8 mouse cellular contexts compared by ENCODE assay signal in genomic region chr19:23652644-23653043, GRCm38 (mm10). TPM values are rescaled to one million over a fixed set of nuclear protein-coding genes. Genes with fewer than 3 reads are reported as not detected.
DNase-seq lines count a peak whose midpoint lies in the region; ATAC-seq and TF ChIP-seq lines count a peak whose summit lies in the region.

Gene 1700028P14Rik, minus strand, starts transcription at chr19:23652812.

- DNase-seq in adrenal gland, postnatal 4 days (ENCODE audit: low spot score in 2 of 2) = peak; percentile 11 to 16
- DNase-seq in embryo, embryonic 9.5 days (ENCODE audit: extremely low spot score) = peak; percentile 82
- peak; percentile 19 to 26 for DNase-seq in heart, adult 9 months (ENCODE audit: low spot score in 2 of 2)
- DNase-seq in kidney, adult 18-20 months = peak; percentile 66
- DNase-seq in liver = peak; percentile 57
- DNase-seq in midbrain, postnatal 0 days (ENCODE audit: low spot score) = peak; percentile 75
- peak; percentile 24 to 67 for DNase-seq in urinary bladder, postnatal 4 days (ENCODE audit: low spot score in 2 of 2)
- DNase-seq in spleen, postnatal 36 days (ENCODE audit: low spot score in 2 of 2) = no peak

- H3K4me2 ChIP-seq in midbrain, postnatal 0 days (ENCODE audit: low read depth, low read length, poor library complexity, severe bottlenecking) = peak within 1 kb of the TSS; percentile 47

- H3K27ac ChIP-seq in midbrain, postnatal 0 days (ENCODE audit: low read depth, low read length) = no peak within 1 kb of the TSS

- TF ChIP-seq CTCF in midbrain, postnatal 0 days (IDR thresholded peaks at IDR 0.05) = no peak

- no peak within 1 kb of the TSS for H3K9ac ChIP-seq in midbrain, postnatal 0 days (replicated peaks; ENCODE audit: low read length, poor library complexity, severe bottlenecking)

- H3K9me3 ChIP-seq in midbrain, postnatal 0 days (ENCODE audit: low read length) = no peaks in the 10 kb centered on the region

- no peaks in the 10 kb centered on the region for H3K4me1 ChIP-seq in midbrain, postnatal 0 days (ENCODE audit: insufficient read depth, low read length)

- 7% methylated on average over 13 of the region's 13 CpGs for WGBS in midbrain, postnatal 0 days

- peak; percentile 87; the same call in 1 of the 2 replicates for ATAC-seq in midbrain, postnatal 0 days (ENCODE audit: low FRiP score)

- peak within 1 kb of the TSS; percentile 31 for H3K4me3 ChIP-seq in midbrain, postnatal 0 days (ENCODE audit: low read depth, low read length)

- no peaks in the 10 kb centered on the region for H3K27me3 ChIP-seq in midbrain, postnatal 0 days (ENCODE audit: insufficient read depth, low read length)

- no peaks in the 10 kb centered on the region for H3K36me3 ChIP-seq in midbrain, postnatal 0 days (ENCODE audit: insufficient read depth, low read length)

RNA-seq across cellular contexts. Expression of gene 1700028P14Rik, which starts in this region (rescaled TPM):
- not detected for total RNA-seq in adrenal gland, postnatal 4 days (2021)
- 0.33 and 1.1 TPM in 2 replicates for total RNA-seq in midbrain, postnatal 0 days (2014; rRNA removed)
- polyA plus RNA-seq in midbrain, postnatal 0 days (2015; fragmentation: Nextera tagmentation; extraction: Ambion mirVana) = 1.7 and 2.8 TPM in 2 replicates

Comparison
In these comparisons a context has a peak if more than half of its experiments do, and no peak if none do; other contexts are left out.
1. Peak in DNase-seq in adrenal gland, postnatal 4 days; RNA of the gene not detected or under 1 TPM.
2. DNase-seq: peak in embryo, embryonic 9.5 days (single experiment), heart, adult 9 months (2 of 2), kidney, adult 18-20 months (single experiment), liver (single experiment), midbrain, postnatal 0 days (single experiment) and urinary bladder, postnatal 4 days (2 of 2); none in spleen, postnatal 36 days (0 of 2).